Mouse (Mus musculus) midbrain, embryonic 15.5 days (tissue): ENCODE measurements around the gene Bola2. TPM values are rescaled to one million over a fixed set of nuclear protein-coding genes. Genes with fewer than 3 reads are reported as not detected.

Experiments
- polyA plus RNA-seq: library from polyadenylated mRNA; unstranded; fragments of >200 nt; fragmentation: Nextera tagmentation; extraction: Ambion mirVana; gene quantifications from 2 replicates; pipeline ENCODE4 v1.2.1, GENCODE M21; 2015

The Bola2 gene
- polyA plus RNA-seq, 1 experiment from 2014 or later = 126 TPM

Other genes with a start within 250 kb of the Bola2 start
- 0.34 and 0.58 TPM in 2 replicates for gene Atp2a1, start 232.3 kb upstream of the Bola2 start, polyA plus RNA-seq
- gene Sh2b1, start 220.0 kb upstream of the Bola2 start, polyA plus RNA-seq = 84.3 and 87.0 TPM in 2 replicates
- gene Tufm, start 208.0 kb upstream of the Bola2 start, polyA plus RNA-seq = 133 and 137 TPM in 2 replicates
- gene Atxn2l, start 192.0 kb upstream of the Bola2 start, polyA plus RNA-seq = 75.9 and 83.6 TPM in 2 replicates
- 173 and 186 TPM in 2 replicates for gene Eif3c, start 129.0 kb upstream of the Bola2 start, polyA plus RNA-seq
- 0.32 and 0.38 TPM in 2 replicates for gene Apobr, start 110.5 kb upstream of the Bola2 start, polyA plus RNA-seq
- gene Cln3, start 109.6 kb upstream of the Bola2 start, polyA plus RNA-seq = 34.1 and 35.6 TPM in 2 replicates
- not detected in 2 replicates for gene Il27, start 100.5 kb upstream of the Bola2 start, polyA plus RNA-seq
- gene Nupr1, start 64.5 kb upstream of the Bola2 start, polyA plus RNA-seq = 11.5 and 13.0 TPM in 2 replicates
- 62.3 and 72.4 TPM in 2 replicates for gene Sgf29, start 46.1 kb upstream of the Bola2 start, polyA plus RNA-seq
- gene Sult1a1, start 19.0 kb upstream of the Bola2 start, polyA plus RNA-seq = 8.3 and 8.9 TPM in 2 replicates
- gene Slx1b, start 383 bp downstream of the Bola2 start, polyA plus RNA-seq = 18.3 and 20.9 TPM in 2 replicates
- gene Coro1a, start 12.4 kb downstream of the Bola2 start, polyA plus RNA-seq = 119 and 127 TPM in 2 replicates
- 110 and 111 TPM in 2 replicates for gene Mapk3, start 64.2 kb downstream of the Bola2 start, polyA plus RNA-seq
- gene Gdpd3, start 70.9 kb downstream of the Bola2 start, polyA plus RNA-seq = 2.2 and 2.3 TPM in 2 replicates
- 201 and 224 TPM in 2 replicates for gene Ypel3, start 81.6 kb downstream of the Bola2 start, polyA plus RNA-seq
- 0.37 and 0.57 TPM in 2 replicates for gene Tbx6, start 86.1 kb downstream of the Bola2 start, polyA plus RNA-seq
- gene Ppp4c, start 97.1 kb downstream of the Bola2 start, polyA plus RNA-seq = 191 and 192 TPM in 2 replicates
- gene Fam57b, start 102.3 kb downstream of the Bola2 start, polyA plus RNA-seq = 60.4 and 65.4 TPM in 2 replicates
- not detected in 2 replicates for gene 4930451I11Rik, start 136.2 kb downstream of the Bola2 start, polyA plus RNA-seq
- 19.8 and 23.8 TPM in 2 replicates for gene Doc2a, start 152.0 kb downstream of the Bola2 start, polyA plus RNA-seq
- gene Hirip3, start 166.6 kb downstream of the Bola2 start, polyA plus RNA-seq = 16.7 and 22.8 TPM in 2 replicates
- 94.4 and 100 TPM in 2 replicates for gene Ino80e, start 167.0 kb downstream of the Bola2 start, polyA plus RNA-seq
- 66.8 and 70.9 TPM in 2 replicates for gene Taok2, start 189.3 kb downstream of the Bola2 start, polyA plus RNA-seq
- gene Tmem219, start 227.5 kb downstream of the Bola2 start, polyA plus RNA-seq = 33.2 and 36.1 TPM in 2 replicates
- 133 and 136 TPM in 2 replicates for gene Kctd13, start 233.5 kb downstream of the Bola2 start, polyA plus RNA-seq